ENCODE assay signal across 15 mouse cellular contexts in the genomic region with DNA sequence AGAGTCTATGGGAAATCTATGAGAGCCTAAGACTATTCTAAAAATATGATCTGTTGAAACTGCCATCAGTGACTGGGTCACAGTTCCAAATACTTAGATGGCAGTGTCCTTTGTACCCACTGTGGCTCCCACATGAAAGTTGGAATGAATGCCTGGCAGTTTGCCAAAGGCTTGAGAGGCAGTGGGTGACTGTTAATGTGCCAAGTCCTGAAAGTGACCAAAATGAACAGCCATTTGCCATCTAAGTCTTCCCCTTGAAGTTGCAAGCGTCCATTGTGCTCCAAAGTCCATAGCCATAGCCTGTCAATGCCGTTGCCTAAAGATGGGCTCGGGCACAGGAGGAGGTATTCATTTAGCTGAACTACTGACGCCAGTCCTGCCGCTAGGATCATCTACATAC. TPM values are rescaled to one million over a fixed set of nuclear protein-coding genes. Genes with fewer than 3 reads are reported as not detected.
DNase-seq lines count a peak whose midpoint lies in the region; ATAC-seq and TF ChIP-seq lines count a peak whose summit lies in the region.
"Had no signal": no experiment of that assay in that cellular context is flagged by ENCODE, and none has a peak within 500 bp of the region (broad histone marks: within the 10 kb centered on the region; RNA-seq: fewer than 3 reads in every experiment).

No protein-coding gene starts in this region.

- 81% methylated on average over 5 of the region's 5 CpGs for WGBS in heart, postnatal 0 days

- no peaks in the 10 kb centered on the region for H3K27me3 ChIP-seq in heart, postnatal 0 days (ENCODE audit: control insufficient read depth, insufficient read depth, low read length)
- H3K27me3 ChIP-seq: CH12.LX; hindbrain, embryonic 15.5 days; limb, embryonic 15.5 days had no signal

- no peak overlapping the region for H3K9ac ChIP-seq in heart, postnatal 0 days (replicated peaks; ENCODE audit: low read depth, low read length)
- H3K9ac ChIP-seq: hindbrain, embryonic 15.5 days; limb, embryonic 15.5 days; midbrain, embryonic 13.5 days had no signal

- H3K9me3 ChIP-seq in heart, postnatal 0 days (replicated peaks; ENCODE audit: control insufficient read depth, low read length): no peaks in the 10 kb centered on the region
- H3K9me3 ChIP-seq: heart, embryonic 10.5 days; hindbrain, embryonic 15.5 days; limb, embryonic 15.5 days; midbrain, embryonic 13.5 days had no signal

- no peak overlapping the region for H3K4me3 ChIP-seq in heart, postnatal 0 days (ENCODE audit: low read depth, low read length)
- H3K4me3 ChIP-seq: heart, embryonic 10.5 days; hindbrain, embryonic 15.5 days; limb, embryonic 15.5 days; midbrain, embryonic 13.5 days had no signal

- DNase-seq in adrenal gland, postnatal 10 days: peak; percentile 44
- no peak for DNase-seq in adrenal gland, adult 18-20 months (ENCODE audit: low spot score in 2 of 2)
- DNase-seq in heart, postnatal 0 days (ENCODE audit: low spot score): no peak
- no peak for DNase-seq in heart, adult 18-20 months
- peak; percentile 50 for DNase-seq in left cerebral cortex, postnatal 4 days
- DNase-seq in left cerebral cortex, adult 18-20 months (ENCODE audit: low spot score in 2 of 2): no peak
- peak; percentile 32 for DNase-seq in right cerebral cortex, postnatal 4 days
- no peak for DNase-seq in right cerebral cortex, adult 18-20 months
- DNase-seq: cerebellum, postnatal 25 days; lung, postnatal 10 days had no signal

- no peaks in the 10 kb centered on the region for H3K36me3 ChIP-seq in heart, postnatal 0 days (replicated peaks; ENCODE audit: control insufficient read depth, insufficient read depth, low read length)
- H3K36me3 ChIP-seq: hindbrain, embryonic 15.5 days; limb, embryonic 15.5 days; midbrain, embryonic 13.5 days had no signal

- TF ChIP-seq EP300 in heart, postnatal 0 days (IDR thresholded peaks at IDR 0.05; ENCODE audit: low read depth): no peak

- H3K4me1 ChIP-seq in heart, postnatal 0 days (ENCODE audit: control insufficient read depth, insufficient read depth): no peaks in the 10 kb centered on the region

- intact Hi-C loops in left cerebral cortex, postnatal 4 days (cut with DNase I): no loop called here

- no peak overlapping the region for H3K4me2 ChIP-seq in heart, postnatal 0 days (ENCODE audit: low read depth, low read length)
- H3K4me2 ChIP-seq: hindbrain, embryonic 15.5 days; limb, embryonic 15.5 days; midbrain, embryonic 13.5 days had no signal

- no peak overlapping the region for H3K27ac ChIP-seq in heart, postnatal 0 days (ENCODE audit: low read depth)
- H3K27ac ChIP-seq: heart, embryonic 10.5 days; hindbrain, embryonic 15.5 days; limb, embryonic 15.5 days; midbrain, embryonic 13.5 days had no signal

- peak; percentile 41; the same call in 1 of the 2 replicates for ATAC-seq in heart, postnatal 0 days (ENCODE audit: insufficient read depth, low read depth)
- ATAC-seq: midbrain, embryonic 13.5 days had no signal

- no peak for TF ChIP-seq CTCF in heart, postnatal 0 days (IDR thresholded peaks at IDR 0.05; ENCODE audit: low read depth)

RNA-seq across cellular contexts. Expression of a gene that starts 19.1 kb away (rescaled TPM):
- 10 to 100 TPM; 39.9 to 41.9 TPM for total RNA-seq in adrenal gland, postnatal 10 days (2021)
- total RNA-seq in adrenal gland, adult 18-20 months (2021): 10 to 100 TPM; 31.3 to 33.6 TPM
- 11.2 and 20.0 TPM in 2 replicates for total RNA-seq in heart, postnatal 0 days (2014; rRNA removed; ENCODE audit: low replicate concordance)
- 17.8 and 18.6 TPM in 2 replicates for polyA plus RNA-seq in heart, postnatal 0 days (2015; fragmentation: Nextera tagmentation; extraction: Ambion mirVana)
- 10 to 100 TPM; 23.1 to 29.9 TPM for total RNA-seq in heart, adult 18-20 months (2021)
- total RNA-seq in left cerebral cortex, postnatal 4 days (2021): 10 to 100 TPM; 62.1 to 64.0 TPM
- 10 to 100 TPM; 47.8 to 49.3 TPM for total RNA-seq in left cerebral cortex, adult 18-20 months (2021)

Comparison
In these comparisons a context has a peak if more than half of its experiments do, and no peak if none do; other contexts are left out.
1. DNase-seq: peak in adrenal gland, postnatal 10 days (single experiment), left cerebral cortex, postnatal 4 days (single experiment) and right cerebral cortex, postnatal 4 days (single experiment); none in adrenal gland, adult 18-20 months (0 of 2), heart, postnatal 0 days (single experiment), heart, adult 18-20 months (0 of 2), left cerebral cortex, adult 18-20 months (0 of 2) and right cerebral cortex, adult 18-20 months (single experiment).